Mouse (Mus musculus) frontal cortex, postnatal 25 days (tissue): ENCODE data around the gene Acyp1.
"Not testable (repeated sequence)": the region's sequence is repeated elsewhere in the genome, so short reads cannot be mapped to it uniquely, and the experiment has no call there.

Experiments used
- DNase-seq, 2 experiments: peaks; one replicate each; pipeline ENCODE4 v3.0.0; 2022; ENCODE audit warnings: low spot score in 2 of 2

Acyp1 gene

DNA sequence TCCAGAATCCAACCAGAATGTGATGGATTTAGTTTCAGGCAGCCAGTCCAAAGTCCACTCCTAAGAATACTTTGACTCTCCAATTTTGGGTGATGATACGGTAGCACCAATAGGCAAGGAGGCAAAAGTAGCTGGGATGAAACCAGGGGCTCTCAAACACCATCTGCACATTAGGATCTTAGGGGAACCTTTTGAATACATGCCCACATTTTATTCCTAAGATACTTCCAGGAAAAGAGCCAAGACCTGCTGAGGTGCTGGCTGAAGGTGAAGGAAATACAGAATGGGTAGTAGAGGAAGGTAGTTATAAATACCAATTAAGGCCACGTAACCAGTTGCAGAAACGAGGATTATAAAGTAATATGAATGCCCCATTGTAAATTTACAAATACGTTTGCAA, 6.5 kb downstream of the Acyp1 start:
- not testable (repeated sequence) for DNase-seq

GRCm38 (mm10) chr12:85280845-85281651, 7.2 kb downstream of the Acyp1 start:
- no peak for DNase-seq

DNA sequence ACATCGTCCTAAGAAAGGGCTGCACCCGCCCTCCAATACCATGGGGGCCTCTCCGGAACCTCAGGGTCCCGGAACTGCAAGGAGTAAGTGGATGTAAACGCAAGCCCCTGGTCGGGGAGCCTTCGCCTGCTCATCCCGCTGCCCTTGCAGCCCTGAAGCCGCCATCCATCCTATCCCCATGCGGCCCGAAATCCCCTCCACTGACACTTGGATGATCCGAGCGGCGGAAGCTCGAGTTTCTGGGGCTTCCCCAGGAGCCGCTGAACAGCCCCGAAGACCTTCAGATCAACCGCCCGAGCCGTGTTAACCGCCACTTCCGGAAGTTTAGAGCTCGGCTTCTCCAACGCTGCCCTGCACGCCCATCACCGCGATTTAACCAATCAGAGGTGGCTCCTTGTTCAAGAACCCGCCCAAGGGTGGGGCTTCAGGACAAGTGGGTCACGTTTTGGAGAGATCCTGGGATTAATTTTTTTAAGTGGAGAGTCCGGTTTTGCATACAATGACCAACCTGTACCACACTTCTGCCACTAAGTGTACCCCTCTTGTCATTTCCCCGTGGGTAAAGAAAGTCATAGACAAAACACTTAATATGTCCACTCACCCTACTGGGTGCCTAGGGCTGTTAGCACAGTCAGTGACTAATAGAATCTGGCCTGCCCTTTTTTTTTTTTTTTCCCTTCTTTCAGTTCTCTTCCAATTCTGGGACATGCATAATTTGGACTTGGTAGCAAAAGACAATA, 8.0 kb downstream of the Acyp1 start:
- DNase-seq, result peak; percentile 95 to 97

GRCm38 (mm10) chr12:85279396-85280080, 8.7 kb downstream of the Acyp1 start:
- no peak for DNase-seq

- no peak for DNase-seq
These were observed 9.3 kb downstream of the Acyp1 start for GRCm38 (mm10) chr12:85278919-85279318.

DNA sequence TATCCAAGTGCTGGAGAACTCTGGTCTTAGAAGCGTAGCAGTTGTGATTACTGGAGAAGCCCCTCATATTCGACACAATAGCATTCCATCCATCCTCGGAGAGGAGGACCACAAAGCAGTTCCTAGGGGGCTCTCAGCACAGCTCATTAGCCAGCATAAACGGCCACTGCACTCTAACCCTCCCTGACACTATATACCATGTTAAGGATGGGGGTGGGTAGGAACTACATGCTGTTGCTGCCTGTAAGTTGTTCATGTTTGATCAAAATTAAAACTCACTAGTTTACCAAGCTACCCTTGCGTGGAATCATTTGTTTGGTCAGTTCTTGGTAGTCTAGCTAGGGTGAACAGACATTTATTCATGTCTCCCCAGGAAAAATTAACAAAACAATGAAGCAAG, 12.0 kb downstream of the Acyp1 start:
- DNase-seq, result no peak

DNA sequence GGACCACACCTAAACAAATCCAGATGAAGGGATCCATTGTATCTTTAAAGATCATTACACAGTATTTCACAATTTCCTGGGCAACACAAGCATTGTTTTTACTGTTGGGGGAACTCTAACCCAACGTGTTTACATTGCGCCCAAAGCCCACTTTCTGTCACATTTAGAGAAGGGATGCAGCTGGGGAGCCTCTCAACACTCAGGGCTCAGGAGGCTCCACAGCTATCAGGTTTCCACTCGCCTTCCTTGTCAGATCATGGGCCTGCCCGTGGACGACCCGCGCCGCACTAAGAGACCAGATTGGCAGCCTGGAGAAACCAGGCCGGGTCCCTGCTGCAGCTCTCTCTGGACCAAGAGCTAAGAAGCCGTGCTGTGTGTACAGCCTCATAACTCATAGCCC, 14.7 kb downstream of the Acyp1 start:
- DNase-seq, result no peak

DNA sequence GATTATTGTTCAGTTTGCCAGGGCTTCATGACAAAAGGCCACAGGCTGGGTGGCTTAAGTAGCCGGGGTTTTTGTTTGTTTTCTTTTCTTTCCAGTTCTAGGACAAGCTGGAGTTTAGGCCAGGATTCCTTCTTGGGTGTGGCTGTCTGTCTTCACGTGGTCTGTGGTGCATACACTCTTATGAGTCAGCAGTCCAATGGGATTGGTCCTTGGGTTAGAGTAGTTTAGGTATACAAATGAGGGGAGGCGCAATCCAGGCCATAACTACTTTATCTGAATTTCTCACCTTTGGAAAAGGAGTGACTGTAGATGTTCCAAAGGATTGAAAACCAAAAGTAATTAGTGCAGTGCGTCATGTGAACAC, 16.4 kb downstream of the Acyp1 start:
- DNase-seq, result no peak

DNA sequence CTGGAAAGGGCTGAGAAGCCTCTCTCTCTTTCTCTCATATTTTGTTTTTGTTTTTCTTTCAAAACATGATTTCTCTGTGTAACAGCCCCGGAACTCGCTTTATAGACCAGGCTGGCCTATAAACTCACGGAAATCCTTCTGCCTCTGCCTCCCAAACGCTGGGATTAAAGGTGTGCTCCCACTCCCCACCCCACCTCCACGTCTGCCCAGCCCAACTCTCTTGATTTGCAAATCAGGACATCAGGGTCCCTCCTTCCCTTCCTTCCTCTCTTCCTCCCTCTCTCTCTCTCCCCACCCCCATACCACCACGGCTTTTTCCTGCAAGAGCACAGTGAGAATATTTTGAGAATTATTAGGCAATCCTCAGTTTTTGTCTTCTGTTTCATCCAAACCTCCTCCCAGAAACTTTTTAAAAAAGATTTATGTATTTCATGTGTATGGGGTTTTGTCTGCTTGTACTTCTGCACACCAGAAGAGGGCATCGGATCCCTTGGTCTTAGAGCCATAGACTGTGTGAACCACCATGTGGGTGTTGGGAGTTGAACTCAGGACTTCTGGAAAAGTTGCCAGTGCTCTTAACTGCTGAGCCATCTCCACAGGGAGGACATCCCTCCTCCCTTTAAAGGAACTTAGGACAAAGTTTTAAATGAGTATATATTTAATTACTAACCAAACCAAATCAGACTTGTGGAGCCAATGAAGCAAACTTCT, 17.0 kb downstream of the Acyp1 start:
- DNase-seq, result no peak

- peak; percentile 66 to 77 for DNase-seq
These were observed 17.9 kb downstream of the Acyp1 start, which contains the start of gene Mlh3 for GRCm38 (mm10) chr12:85270319-85270718. TSS of gene Mlh3 (minus strand) at chr12:85270599.

DNA sequence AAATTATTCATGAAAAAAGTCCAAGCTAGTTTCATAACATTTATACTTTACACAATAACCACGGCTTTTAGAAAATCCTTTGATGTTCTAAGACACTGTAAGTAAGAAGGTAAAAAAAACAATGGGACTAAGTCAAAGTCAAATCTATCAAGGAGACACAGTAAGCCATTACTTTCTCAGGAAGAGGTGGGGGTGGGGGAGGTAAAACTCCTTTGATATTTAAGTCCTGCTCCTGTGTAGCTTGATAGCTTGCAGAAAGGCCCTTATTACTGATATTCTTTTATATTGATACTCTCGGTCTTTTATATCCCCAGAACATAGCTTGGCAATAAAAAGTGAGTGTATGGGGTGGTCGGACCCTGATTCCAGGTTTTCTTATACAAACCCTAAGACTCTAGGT, 18.4 kb downstream of the Acyp1 start:
- DNase-seq, result no peak

DNA sequence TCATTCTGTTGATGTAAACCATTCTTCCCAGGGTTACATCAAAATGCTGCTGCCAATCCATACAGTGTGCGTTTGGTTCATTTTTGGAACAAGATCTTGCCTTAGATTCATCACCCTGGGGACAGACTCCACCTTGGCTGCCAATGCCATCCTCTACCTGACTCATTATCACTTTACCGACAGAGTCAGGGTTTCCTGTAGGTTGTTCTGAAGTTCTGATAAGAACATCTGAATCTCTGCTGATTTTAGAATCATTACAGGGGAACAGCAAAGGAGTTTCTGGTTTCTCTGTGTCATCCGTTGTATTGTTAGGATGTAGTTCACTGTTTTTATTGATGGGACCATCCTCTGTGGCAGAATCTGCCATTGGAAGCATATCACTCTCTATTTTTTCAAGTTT, 22.0 kb downstream of the Acyp1 start:
- DNase-seq, result no peak

- DNase-seq, result no peak
These were observed 23.3 kb downstream of the Acyp1 start for GRCm38 (mm10) chr12:85264940-85265339.

DNA sequence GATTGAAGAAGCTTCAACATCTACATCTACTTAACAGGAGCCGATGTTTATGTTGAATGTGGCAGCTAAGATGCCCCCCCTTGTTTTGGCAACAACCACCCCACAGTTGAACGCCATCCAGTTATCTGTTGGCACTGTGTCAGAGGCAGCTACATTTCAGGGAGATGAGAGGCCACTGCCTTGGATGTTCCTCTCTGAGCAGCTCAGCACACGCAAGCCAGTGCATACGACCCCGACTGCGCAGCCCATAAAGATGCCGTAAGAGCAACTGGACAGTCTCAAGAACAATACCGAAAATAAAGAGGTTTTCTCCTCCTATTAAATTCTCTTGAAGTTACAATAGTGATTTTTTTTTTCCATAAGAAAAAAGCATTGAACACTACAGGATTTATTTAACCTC, 23.7 kb downstream of the Acyp1 start:
- no peak for DNase-seq

DNA sequence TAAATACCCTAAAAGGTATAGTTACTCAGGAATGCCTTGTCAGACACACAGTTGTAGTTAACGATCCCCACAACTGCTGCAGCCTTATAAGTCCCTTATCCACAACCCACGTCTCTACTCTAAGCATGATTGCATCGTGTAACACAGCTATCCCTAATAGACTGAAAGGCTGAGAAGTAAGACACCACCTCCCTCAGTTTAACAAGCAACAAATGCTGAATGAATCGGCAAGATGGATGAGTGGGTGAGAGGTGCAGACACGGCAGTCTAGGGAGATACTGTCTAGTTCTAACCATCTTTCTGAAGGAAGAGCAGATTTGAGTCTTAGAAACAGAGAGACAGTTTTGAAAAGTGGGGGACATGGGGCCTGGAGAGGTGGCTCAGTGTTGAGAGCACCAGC, 25.0 kb downstream of the Acyp1 start:
- DNase-seq, result no peak

GRCm38 (mm10) chr12:85262489-85262888, 25.7 kb downstream of the Acyp1 start:
- DNase-seq, result no peak

DNA sequence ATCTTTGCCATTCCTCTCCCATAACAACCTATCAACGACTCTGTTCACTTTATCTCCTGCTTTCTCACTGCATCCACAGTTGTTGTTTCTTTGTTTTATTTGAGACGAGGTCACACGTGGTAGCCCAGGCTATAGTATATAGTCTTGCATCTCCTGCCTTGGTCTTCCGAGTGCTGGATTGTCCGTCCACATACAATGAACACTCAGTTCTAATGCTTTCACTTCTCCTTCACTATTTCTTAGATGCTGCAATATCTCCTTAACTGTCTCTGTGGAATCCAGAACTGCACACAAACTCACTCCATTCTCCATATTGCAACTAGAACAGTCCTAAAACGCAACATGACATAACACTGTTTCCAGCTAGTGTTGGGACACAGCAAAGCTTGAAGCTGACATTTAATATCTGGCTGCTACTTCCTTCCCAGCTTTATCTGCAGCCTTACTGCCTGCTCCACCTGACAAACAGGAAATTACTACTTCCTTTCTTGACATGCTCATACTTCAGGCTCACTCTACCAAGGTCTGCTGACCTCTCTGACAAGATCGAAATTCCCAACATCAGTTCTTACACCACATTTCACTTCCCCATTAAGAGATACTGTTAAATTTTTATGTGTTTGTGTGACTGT, 31.1 kb downstream of the Acyp1 start:
- no peak for DNase-seq

DNA sequence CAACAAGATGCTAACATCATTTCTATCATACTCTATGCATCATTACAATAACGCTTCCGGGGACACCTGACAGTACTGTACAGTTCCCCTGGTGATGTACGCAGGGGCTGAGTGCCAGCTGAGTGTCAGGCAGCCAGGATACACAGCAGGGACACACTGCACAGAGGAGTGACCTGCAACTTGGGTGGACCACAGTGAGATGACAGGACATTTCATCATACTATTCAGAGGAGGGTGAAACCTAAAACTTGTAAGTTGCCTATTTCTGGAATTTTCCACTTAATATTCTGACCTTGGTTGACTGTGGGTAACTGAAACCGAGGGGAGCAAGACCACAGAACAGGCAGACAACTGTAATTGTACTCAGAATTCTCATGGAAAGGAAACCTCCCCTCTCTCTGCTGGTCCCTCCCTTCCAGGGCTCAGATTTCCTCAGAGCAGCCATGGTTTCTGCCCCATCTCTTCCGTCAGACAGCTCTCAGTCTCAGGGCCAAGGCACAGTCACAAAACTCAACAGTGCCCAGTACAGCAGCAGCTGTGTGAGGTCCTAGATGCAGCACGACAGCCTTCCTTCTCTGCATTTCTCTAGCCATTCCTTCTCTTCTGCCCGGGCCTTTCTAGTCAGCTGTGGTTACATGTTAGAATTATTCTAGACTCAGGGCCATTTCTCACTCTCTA, 32.0 kb downstream of the Acyp1 start:
- no peak for DNase-seq

DNA sequence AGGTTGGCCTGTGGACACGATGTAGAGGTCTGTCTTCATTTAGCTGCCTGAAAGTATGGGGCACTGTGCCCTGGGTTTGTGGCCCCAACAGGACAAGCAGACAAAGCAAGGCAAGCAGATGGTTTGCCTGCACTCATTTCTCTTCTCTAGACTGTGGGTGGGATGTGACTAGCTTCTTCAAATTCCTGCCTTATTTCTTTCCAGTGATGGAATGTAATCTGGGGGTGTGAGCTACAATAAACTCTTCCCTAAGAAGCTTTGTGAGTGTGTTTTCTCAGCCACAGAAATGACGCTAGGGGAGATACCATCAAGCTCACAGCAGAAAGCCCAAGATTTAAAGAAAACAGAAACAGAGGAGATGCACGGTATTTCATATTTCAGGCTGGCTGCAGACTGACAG, 36.2 kb downstream of the Acyp1 start:
- no peak for DNase-seq

- DNase-seq, result no peak
These were observed 50.7 kb downstream of the Acyp1 start for GRCm38 (mm10) chr12:85237553-85237952.
